18 mouse cellular contexts compared by ENCODE assay signal in the genomic region with DNA sequence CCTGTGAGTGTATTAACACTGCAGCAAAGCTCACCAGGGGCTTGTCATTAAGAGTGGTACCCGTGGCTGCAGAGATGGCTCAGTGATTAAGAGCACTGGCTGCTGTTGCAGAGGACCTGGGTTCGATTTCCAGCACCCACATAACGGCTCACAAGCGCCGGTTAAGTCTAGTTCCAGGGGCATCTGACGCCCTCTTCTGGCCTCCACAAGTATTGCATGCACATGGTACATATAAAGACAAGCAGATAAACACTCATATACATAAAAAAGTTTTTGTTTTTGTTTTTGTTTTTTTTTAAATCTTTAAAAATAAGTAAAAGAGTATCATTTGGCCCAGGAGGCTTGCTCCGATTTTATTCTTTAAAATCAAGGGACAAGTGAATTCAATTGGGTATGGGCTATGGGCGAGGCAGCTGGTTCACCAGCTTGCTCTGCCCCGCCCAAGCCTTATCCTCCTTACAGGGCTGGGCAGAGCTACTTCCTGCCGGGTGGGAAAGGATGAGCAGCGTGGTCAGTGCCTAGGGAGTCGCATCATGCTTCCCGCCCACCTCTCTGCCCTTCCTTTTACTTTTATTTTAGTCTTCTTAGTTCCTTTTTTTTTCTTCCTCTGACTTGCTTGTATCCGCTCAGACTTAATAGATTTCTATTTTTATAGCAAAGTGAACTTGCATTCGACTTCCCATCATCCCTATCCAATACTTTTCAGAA. TPM values are rescaled to one million over a fixed set of nuclear protein-coding genes. Genes with fewer than 3 reads are reported as not detected.
DNase-seq lines count a peak whose midpoint lies in the region; ATAC-seq and TF ChIP-seq lines count a peak whose summit lies in the region.
"Had no signal": no experiment of that assay in that cellular context is flagged by ENCODE, and none has a peak within 500 bp of the region (broad histone marks: within the 10 kb centered on the region; RNA-seq: fewer than 3 reads in every experiment).

No protein-coding gene starts in this region.

- H3K4me1 ChIP-seq in lung, postnatal 0 days (ENCODE audit: insufficient read depth, low read depth, low read length) = no peaks in the 10 kb centered on the region
- H3K4me1 ChIP-seq: embryonic facial prominence, embryonic 15.5 days; lung, embryonic 15.5 days had no signal

- CTCF ChIA-PET in Patski (lab: Charles Lee) = no interaction called here

- WGBS in lung, postnatal 0 days = 83% methylated on average over 15 of the region's 15 CpGs

- peak; percentile 20 for DNase-seq in kidney, adult 9 months
- DNase-seq in kidney, adult 18-20 months = no peak
- peak; percentile 34 for DNase-seq in lung, postnatal 36 days
- DNase-seq in lung, postnatal 0 days (ENCODE audit: low spot score) = no peak
- no peak for DNase-seq in Patski (ENCODE audit: low read depth, low spot score)
- DNase-seq in gastrocnemius, adult 8-10 months (ENCODE audit: low spot score in 2 of 2) = no peak
- DNase-seq: adrenal gland, postnatal 14 days; cerebellum, adult 9-11 months; heart, adult 18-20 months; kidney, postnatal 10 days; liver; right cerebral cortex, postnatal 14 days; thymus, postnatal 36 days had no signal

- in situ Hi-C loops in Patski (cut with MboI; ENCODE audit: low pct_unique_long_range_greater_than_20kb) = no loop called here

- no peak overlapping the region for H3K27ac ChIP-seq in lung, postnatal 0 days (ENCODE audit: low read length)
- H3K27ac ChIP-seq: embryonic facial prominence, embryonic 15.5 days; lung, embryonic 15.5 days had no signal

- no peak overlapping the region for H3K9ac ChIP-seq in lung, postnatal 0 days (replicated peaks; ENCODE audit: low read depth)
- H3K9ac ChIP-seq: embryonic facial prominence, embryonic 15.5 days; lung, embryonic 15.5 days had no signal

- H3K27me3 ChIP-seq in lung, postnatal 0 days (replicated peaks; ENCODE audit: insufficient read depth, low read length) = no peaks in the 10 kb centered on the region
- H3K27me3 ChIP-seq in Patski = no peaks in the 10 kb centered on the region
- H3K27me3 ChIP-seq: embryonic facial prominence, embryonic 15.5 days; lung, embryonic 15.5 days had no signal

- H3K36me3 ChIP-seq in lung, postnatal 0 days (ENCODE audit: insufficient read depth, low read length) = no peaks in the 10 kb centered on the region
- H3K36me3 ChIP-seq: embryonic facial prominence, embryonic 15.5 days had no signal

- TF ChIP-seq CTCF in lung, postnatal 0 days (IDR thresholded peaks at IDR 0.05) = no peak; the same call in 1 of the 2 replicates
- peak; percentile 42 for TF ChIP-seq CTCF in Patski (IDR thresholded peaks at IDR 0.05)

- no peaks in the 10 kb centered on the region for H3K9me3 ChIP-seq in lung, postnatal 0 days (ENCODE audit: low read length)
- H3K9me3 ChIP-seq: embryonic facial prominence, embryonic 15.5 days; lung, embryonic 15.5 days had no signal

- H3K4me2 ChIP-seq in lung, postnatal 0 days (replicated peaks; ENCODE audit: low read depth, low read length) = no peak overlapping the region
- H3K4me2 ChIP-seq: embryonic facial prominence, embryonic 15.5 days; lung, embryonic 15.5 days had no signal

- POLR2A ChIA-PET in Patski (lab: Charles Lee) = no interaction called here

- no peak overlapping the region for H3K4me3 ChIP-seq in lung, postnatal 0 days (ENCODE audit: low read depth, low read length)
- H3K4me3 ChIP-seq: embryonic facial prominence, embryonic 15.5 days; lung, embryonic 15.5 days had no signal

- ATAC-seq in lung, postnatal 0 days = no peak
- ATAC-seq in Patski = no peak
- ATAC-seq in megakaryocyte progenitor cell, adult 5-6 weeks (replicated peaks; ENCODE audit: poor library complexity) = peak; percentile 39; the same call in 1 of the 2 replicates
- ATAC-seq: inflammation-experienced regulatory T-cells, adult 6 months had no signal

- TF ChIP-seq EP300 in lung, postnatal 0 days (IDR thresholded peaks at IDR 0.05) = no peak

RNA-seq across cellular contexts. Expression of a gene that starts 57.0 kb away (rescaled TPM):
- polyA plus RNA-seq in lung, postnatal 0 days (2015; fragmentation: Nextera tagmentation; extraction: Ambion mirVana) = 18.1 and 19.5 TPM in 2 replicates
- 14.7 TPM for polyA plus RNA-seq in Patski (2021)
- total RNA-seq in megakaryocyte progenitor cell, adult 5-6 weeks (2015) = 2.5 and 3.1 TPM in 2 replicates
- 2.5 and 3.7 TPM in 2 replicates for total RNA-seq in megakaryocyte progenitor cell, adult 5-6 weeks (2017)
- total RNA-seq in gastrocnemius, adult 8-10 months (2022) = 10 to 100 TPM; 21.2 to 27.7 (median 24.7) TPM
- total RNA-seq: megakaryocyte-erythroid progenitor cell, adult 5-6 weeks had no signal
- polyA plus RNA-seq: inflammation-experienced regulatory T-cells, adult 6 months had no signal

Comparison
In these comparisons a context has a peak if more than half of its experiments do, and no peak if none do; other contexts are left out.
1. DNase-seq: peak in kidney, adult 9 months (single experiment) and lung, postnatal 36 days (single experiment); none in kidney, adult 18-20 months (single experiment), lung, postnatal 0 days (single experiment), Patski (single experiment) and gastrocnemius, adult 8-10 months (0 of 2).
2. RNA of a gene that starts 57.0 kb away (total RNA-seq): 21.2 to 27.7 TPM in gastrocnemius, adult 8-10 months; 2.5 to 3.7 TPM in megakaryocyte progenitor cell, adult 5-6 weeks; every median in the first group is over 4 times any median in the second.